Comparison of ENCODE assay signal across 8 mouse cellular contexts in genomic region chr1:133762946-133763422, GRCm38 (mm10). TPM values are rescaled to one million over a fixed set of nuclear protein-coding genes. Genes with fewer than 3 reads are reported as not detected.
DNase-seq lines count a peak whose midpoint lies in the region; ATAC-seq lines count a peak whose summit lies in the region.

No protein-coding gene starts in this region.

- 35% methylated on average over 5 of the region's 5 CpGs for WGBS in hindbrain, embryonic 16.5 days
- WGBS in limb, embryonic 15.5 days = 37% methylated on average over 5 of the region's 5 CpGs

- no peaks in the 10 kb centered on the region for H3K27me3 ChIP-seq in hindbrain, embryonic 16.5 days (replicated peaks; ENCODE audit: control insufficient read depth, insufficient read depth, low read length)
- no peaks in the 10 kb centered on the region for H3K27me3 ChIP-seq in limb, embryonic 15.5 days

- H3K4me3 ChIP-seq in hindbrain, embryonic 16.5 days (ENCODE audit: low read length) = no peak overlapping the region
- H3K4me3 ChIP-seq in limb, embryonic 15.5 days = no peak overlapping the region

- peaks cover 12% of the 10 kb centered on the region for H3K4me1 ChIP-seq in hindbrain, embryonic 16.5 days (ENCODE audit: control insufficient read depth, insufficient read depth, low read depth, low read length)
- H3K4me1 ChIP-seq in limb, embryonic 15.5 days = peaks cover 45% of the 10 kb centered on the region

- peak; percentile 23 for DNase-seq in ovary, postnatal 36 days (ENCODE audit: low spot score)
- no peak for DNase-seq in ovary, postnatal 10 days (ENCODE audit: low spot score)
- peak; percentile 33 for DNase-seq in yolk sac, embryonic 10.5 days (ENCODE audit: low spot score)
- no peak for DNase-seq in urinary bladder, postnatal 10 days (ENCODE audit: low spot score)
- no peak for DNase-seq in thymus, postnatal 0 days (ENCODE audit: low spot score)
- DNase-seq in kidney, adult 8-10 months = no peak

- no peak overlapping the region for H3K4me2 ChIP-seq in hindbrain, embryonic 16.5 days (ENCODE audit: low read length)
- no peak overlapping the region for H3K4me2 ChIP-seq in limb, embryonic 15.5 days

- H3K9ac ChIP-seq in hindbrain, embryonic 16.5 days (ENCODE audit: low read depth, low read length) = 0 out of 2 replicates have a peak overlapping the region, but pooled peaks have one; percentile 26
- H3K9ac ChIP-seq in limb, embryonic 15.5 days = no peak overlapping the region

- ATAC-seq in hindbrain, embryonic 16.5 days = peak; percentile 77
- ATAC-seq in limb, embryonic 15.5 days (ENCODE audit: insufficient number of reproducible peaks, low FRiP score, low TSS enrichment, low read depth) = no peak

- H3K36me3 ChIP-seq in hindbrain, embryonic 16.5 days (ENCODE audit: control insufficient read depth, insufficient read depth, low read length) = no peaks in the 10 kb centered on the region
- H3K36me3 ChIP-seq in limb, embryonic 15.5 days = no peaks in the 10 kb centered on the region

- no peaks in the 10 kb centered on the region for H3K9me3 ChIP-seq in hindbrain, embryonic 16.5 days (ENCODE audit: control insufficient read depth, low read length)
- no peaks in the 10 kb centered on the region for H3K9me3 ChIP-seq in limb, embryonic 15.5 days

- H3K27ac ChIP-seq in hindbrain, embryonic 16.5 days (ENCODE audit: low read depth, low read length) = no peak overlapping the region
- H3K27ac ChIP-seq in limb, embryonic 15.5 days = peak overlapping the region; percentile 61

RNA-seq across cellular contexts. Expression of gene Atp2b4, which starts 37.9 kb away (rescaled TPM):
- 13.6 and 14.7 TPM in 2 replicates for polyA plus RNA-seq in hindbrain, embryonic 16.5 days (2015; fragmentation: Nextera tagmentation; extraction: Ambion mirVana)
- polyA plus RNA-seq in limb, embryonic 15.5 days (2015; fragmentation: Nextera tagmentation; extraction: Ambion mirVana) = 22.4 and 23.9 TPM in 2 replicates
- 3.1 and 3.5 TPM in 2 replicates for polyA plus RNA-seq in thymus, postnatal 0 days (2015; fragmentation: Nextera tagmentation; extraction: Ambion mirVana)

Comparison
In these comparisons a context has a peak if more than half of its experiments do, and no peak if none do; other contexts are left out.
1. DNase-seq: peak in ovary, postnatal 36 days (single experiment) and yolk sac, embryonic 10.5 days (single experiment); none in ovary, postnatal 10 days (single experiment), urinary bladder, postnatal 10 days (single experiment), thymus, postnatal 0 days (single experiment) and kidney, adult 8-10 months (0 of 2).